ENCODE assay signal across 7 mouse cellular contexts in genomic region chr6:41543411-41544050, GRCm38 (mm10). TPM values are rescaled to one million over a fixed set of nuclear protein-coding genes. Genes with fewer than 3 reads are reported as not detected.
DNase-seq lines count a peak whose midpoint lies in the region; ATAC-seq lines count a peak whose summit lies in the region.

No protein-coding gene starts in this region.

- peak overlapping the region; percentile 29 for H3K4me3 ChIP-seq in lung, embryonic 16.5 days (ENCODE audit: low read length)
- H3K4me3 ChIP-seq in embryonic facial prominence, embryonic 13.5 days, result peak overlapping the region; percentile 32
- H3K4me3 ChIP-seq in intestine, embryonic 15.5 days (replicated peaks), result peak overlapping the region; percentile 23; the same call in 1 of the 2 replicates
- peak overlapping the region; percentile 19 for H3K4me3 ChIP-seq in neural tube, embryonic 11.5 days (ENCODE audit: low read depth, low read length)

- H3K9ac ChIP-seq in lung, embryonic 16.5 days (ENCODE audit: low read length), result 0 out of 2 replicates have a peak overlapping the region, but pooled peaks have one; percentile 0
- peak overlapping the region; percentile 52; the same call in 1 of the 2 replicates for H3K9ac ChIP-seq in embryonic facial prominence, embryonic 13.5 days
- no peak overlapping the region; the same call in 1 of the 2 replicates for H3K9ac ChIP-seq in intestine, embryonic 15.5 days
- no peak overlapping the region for H3K9ac ChIP-seq in neural tube, embryonic 11.5 days (ENCODE audit: low read length)

- H3K4me2 ChIP-seq in lung, embryonic 16.5 days (ENCODE audit: low read depth, low read length), result peak overlapping the region; percentile 51
- peak overlapping the region; percentile 64 for H3K4me2 ChIP-seq in embryonic facial prominence, embryonic 13.5 days
- peak overlapping the region; percentile 48 for H3K4me2 ChIP-seq in intestine, embryonic 15.5 days (replicated peaks)
- H3K4me2 ChIP-seq in neural tube, embryonic 11.5 days (ENCODE audit: low read depth), result peak overlapping the region; percentile 55

- no peaks in the 10 kb centered on the region for H3K36me3 ChIP-seq in lung, embryonic 16.5 days (ENCODE audit: control insufficient read depth, insufficient read depth, low read length)
- H3K36me3 ChIP-seq in embryonic facial prominence, embryonic 13.5 days, result no peaks in the 10 kb centered on the region
- H3K36me3 ChIP-seq in intestine, embryonic 15.5 days, result no peaks in the 10 kb centered on the region
- H3K36me3 ChIP-seq in neural tube, embryonic 11.5 days (ENCODE audit: control insufficient read depth, insufficient read depth, low read length), result no peaks in the 10 kb centered on the region

- WGBS in lung, embryonic 16.5 days, result 7% methylated on average over 28 of the region's 28 CpGs
- 5% methylated on average over 28 of the region's 28 CpGs for WGBS in embryonic facial prominence, embryonic 13.5 days
- 6% methylated on average over 28 of the region's 28 CpGs for WGBS in intestine, embryonic 15.5 days
- 9% methylated on average over 28 of the region's 28 CpGs for WGBS in neural tube, embryonic 11.5 days

- no peak overlapping the region for H3K27ac ChIP-seq in lung, embryonic 16.5 days (ENCODE audit: low read length)
- no peak overlapping the region for H3K27ac ChIP-seq in embryonic facial prominence, embryonic 13.5 days
- no peak overlapping the region for H3K27ac ChIP-seq in intestine, embryonic 15.5 days
- H3K27ac ChIP-seq in neural tube, embryonic 11.5 days (ENCODE audit: low read depth, low read length), result no peak overlapping the region

- peaks cover 7% of the 10 kb centered on the region; the same call in 1 of the 2 replicates for H3K27me3 ChIP-seq in lung, embryonic 16.5 days (ENCODE audit: control insufficient read depth, insufficient read depth, low read depth, low read length)
- peaks cover 31% of the 10 kb centered on the region for H3K27me3 ChIP-seq in embryonic facial prominence, embryonic 13.5 days
- no peaks in the 10 kb centered on the region for H3K27me3 ChIP-seq in intestine, embryonic 15.5 days (replicated peaks)
- H3K27me3 ChIP-seq in neural tube, embryonic 11.5 days (ENCODE audit: control insufficient read depth, insufficient read depth, low read length), result 0 out of 2 replicates have a peak, but pooled peaks cover 5% of the 10 kb centered on the region

- no peaks in the 10 kb centered on the region for H3K4me1 ChIP-seq in lung, embryonic 16.5 days (replicated peaks; ENCODE audit: control insufficient read depth, insufficient read depth, low read length)
- H3K4me1 ChIP-seq in embryonic facial prominence, embryonic 13.5 days, result no peaks in the 10 kb centered on the region
- H3K4me1 ChIP-seq in intestine, embryonic 15.5 days (replicated peaks), result no peaks in the 10 kb centered on the region
- no peaks in the 10 kb centered on the region for H3K4me1 ChIP-seq in neural tube, embryonic 11.5 days (ENCODE audit: control insufficient read depth, insufficient read depth, low read length)

- no peak for DNase-seq in lung, postnatal 36 days
- peak; percentile 14 for DNase-seq in neural tube, embryonic 11.5 days (ENCODE audit: low spot score)
- no peak for DNase-seq in frontal cortex, adult 2 months (ENCODE audit: extremely low spot score in 1 of 2, low spot score in 1 of 2)
- DNase-seq in ovary, adult 18-20 months (ENCODE audit: low spot score), result no peak

- no peaks in the 10 kb centered on the region for H3K9me3 ChIP-seq in lung, embryonic 16.5 days (ENCODE audit: control insufficient read depth, low read length)
- H3K9me3 ChIP-seq in embryonic facial prominence, embryonic 13.5 days, result no peaks in the 10 kb centered on the region
- H3K9me3 ChIP-seq in intestine, embryonic 15.5 days, result no peaks in the 10 kb centered on the region
- no peaks in the 10 kb centered on the region for H3K9me3 ChIP-seq in neural tube, embryonic 11.5 days (ENCODE audit: control insufficient read depth, low read length)

- ATAC-seq in lung, embryonic 16.5 days (ENCODE audit: low read depth), result no peak
- ATAC-seq in embryonic facial prominence, embryonic 13.5 days (ENCODE audit: insufficient number of reproducible peaks, insufficient read depth, low FRiP score, low TSS enrichment, low read depth), result no peak
- no peak; the same call in 1 of the 2 replicates for ATAC-seq in intestine, embryonic 15.5 days
- no peak for ATAC-seq in neural tube, embryonic 11.5 days (ENCODE audit: insufficient read depth, low FRiP score, low TSS enrichment)

RNA-seq across cellular contexts. Expression of gene Prss2, which starts 21.9 kb away (rescaled TPM):
- polyA plus RNA-seq in lung, embryonic 16.5 days (2015; fragmentation: Nextera tagmentation; extraction: Ambion mirVana), result not detected in 2 replicates
- polyA plus RNA-seq in embryonic facial prominence, embryonic 13.5 days (2015; fragmentation: Nextera tagmentation; extraction: Ambion mirVana), result not detected in 2 replicates
- polyA plus RNA-seq in intestine, embryonic 15.5 days (2015; fragmentation: Nextera tagmentation; extraction: Ambion mirVana), result 44.4 and 169 TPM in 2 replicates
- not detected in 2 replicates for polyA plus RNA-seq in neural tube, embryonic 11.5 days (2014; fragmentation: Nextera tagmentation; extraction: Ambion mirVana)
- 0.16 TPM in 1 of 2 replicates, not detected in the other for polyA plus RNA-seq in frontal cortex, adult 2 months (2012; rRNA removed)

Comparison
In these comparisons a context has a peak if more than half of its experiments do, and no peak if none do; other contexts are left out.
1. H3K9ac ChIP-seq: peak in lung, embryonic 16.5 days (single experiment) and embryonic facial prominence, embryonic 13.5 days (single experiment); none in intestine, embryonic 15.5 days (single experiment) and neural tube, embryonic 11.5 days (single experiment).
2. RNA of gene Prss2, which starts 21.9 kb away (polyA plus RNA-seq): 44.4 to 169 TPM in intestine, embryonic 15.5 days; 0.16 TPM in frontal cortex, adult 2 months, not detected in lung, embryonic 16.5 days, not detected in embryonic facial prominence, embryonic 13.5 days and not detected in neural tube, embryonic 11.5 days; every median in the first group is over 10 times any median in the second.
3. Peak in every context shown above with its lines, with median percentiles within 50 percentile points of each other: H3K4me2 ChIP-seq and H3K4me3 ChIP-seq.